Mouse (Mus musculus): ENCODE results near the gene Arl6ip5. TPM values are rescaled to one million over a fixed set of nuclear protein-coding genes. Genes with fewer than 3 reads are reported as not detected.

Gene Arl6ip5
- polyA plus RNA-seq, 1 experiment from 2014 or later = 78.3 TPM

Other genes starting within 250 kb of the Arl6ip5 start
- 1.4 and 1.9 TPM in 2 replicates for gene Fam19a4, start 150.3 kb upstream of the Arl6ip5 start, polyA plus RNA-seq (2014; fragmentation: Nextera tagmentation; extraction: Ambion mirVana)
- gene Eogt, start 61.5 kb upstream of the Arl6ip5 start, polyA plus RNA-seq (2014; fragmentation: Nextera tagmentation; extraction: Ambion mirVana) = 7.9 and 10.1 TPM in 2 replicates
- gene Tmf1, start 31.6 kb upstream of the Arl6ip5 start, polyA plus RNA-seq (2014; fragmentation: Nextera tagmentation; extraction: Ambion mirVana) = 36.4 and 37.7 TPM in 2 replicates
- 77.7 and 88.3 TPM in 2 replicates for gene Uba3, start 5.0 kb upstream of the Arl6ip5 start, polyA plus RNA-seq (2014; fragmentation: Nextera tagmentation; extraction: Ambion mirVana)
- gene Lmod3, start 42.1 kb downstream of the Arl6ip5 start, polyA plus RNA-seq (2014; fragmentation: Nextera tagmentation; extraction: Ambion mirVana) = 17.1 and 21.6 TPM in 2 replicates

Data from embryonic facial prominence, embryonic 14.5 days (tissue).